Mouse (Mus musculus) stomach, embryonic 16.5 days (tissue): ENCODE results near the gene Grm5. TPM values are rescaled to one million over a fixed set of nuclear protein-coding genes. Genes with fewer than 3 reads are reported as not detected.

Source experiments
- ATAC-seq: fragments of 200-750 bp; cut with Nextera tagmentation; 2 replicates; pipeline ENCODE4 v1.8.0; 2017; ENCODE audit warnings: moderate number of reproducible peaks, moderate TSS enrichment; ENCODE audit not compliant: insufficient read depth, low FRiP score
- H3K27ac ChIP-seq: fragments of 300-500 bp; sonication (generic); 2 replicates; pipeline ENCODE4 v1.5.1; 2014; ENCODE audit warnings: low read length
- H3K27me3 ChIP-seq: fragments of 300-500 bp; sonication (generic); 2 replicates; pipeline ENCODE4 v1.6.1; 2014; ENCODE audit warnings: low read length, control low read depth, mixed read lengths; ENCODE audit not compliant: control insufficient read depth, insufficient read depth
- H3K36me3 ChIP-seq: fragments of 300-500 bp; sonication (generic); 2 replicates; pipeline ENCODE4 v1.6.1; 2014; ENCODE audit warnings: low read length; ENCODE audit not compliant: control insufficient read depth, insufficient read depth
- H3K4me1 ChIP-seq: fragments of 300-500 bp; sonication (generic); 2 replicates; pipeline ENCODE4 v1.6.1; 2014; ENCODE audit warnings: low read length, control low read depth, mixed read lengths; ENCODE audit not compliant: control insufficient read depth, insufficient read depth
- H3K4me2 ChIP-seq: fragments of 300-500 bp; sonication (generic); 2 replicates; pipeline ENCODE4 v1.6.1; 2014; ENCODE audit warnings: low read depth, low read length, mixed read lengths
- H3K4me3 ChIP-seq: fragments of 300-500 bp; sonication (generic); replicated peaks from 2 replicates; pipeline ENCODE4 v1.5.1; 2014; ENCODE audit warnings: mild to moderate bottlenecking, low read length
- H3K9ac ChIP-seq: fragments of 300-500 bp; sonication (generic); 2 replicates; pipeline ENCODE4 v1.6.1; 2014; ENCODE audit warnings: low read length
- H3K9me3 ChIP-seq: fragments of 300-500 bp; sonication (generic); replicated peaks from 2 replicates; pipeline ENCODE4 v1.6.1; 2016; ENCODE audit warnings: low read length, control low read depth; ENCODE audit not compliant: control insufficient read depth
- WGBS: fragments of 180-500 bp; shearing (Covaris S2); extraction: QIAGEN DNeasy Blood & Tissue Kit; methylation state at CpG from one replicate; pipeline ENCODE4 v1.1.7; 2014; 5-methylcytosine and 5-hydroxymethylcytosine counted together
- polyA plus RNA-seq: library from polyadenylated mRNA; unstranded; fragments of >200 nt; fragmentation: Nextera tagmentation; extraction: Ambion mirVana; gene quantifications from 2 replicates; pipeline ENCODE4 v1.2.1, GENCODE M21; 2015

The Grm5 gene
- polyA plus RNA-seq, 1 experiment from 2014 or later, result 0.04 TPM

GRCm38 (mm10) chr7:87793896-87794295 is 209.9 kb downstream of the Grm5 start:
- Histone ChIP-seq H3K9me3 (no peaks in the 10 kb centered on the region), H3K4me1 (no peaks in the 10 kb centered on the region), H3K27me3 (no peaks in the 10 kb centered on the region), H3K27ac (no peak overlapping the region), H3K9ac (no peak overlapping the region), H3K4me2 (no peak overlapping the region), H3K36me3 (no peaks in the 10 kb centered on the region), H3K4me3 (no peak overlapping the region)
- 67% methylated on average over 4 of the region's 4 CpGs for WGBS
- ATAC-seq, result no peak

GRCm38 (mm10) chr7:87824898-87825297 is 240.9 kb downstream of the Grm5 start:
- no peak overlapping the region for H3K27ac ChIP-seq
- H3K36me3 ChIP-seq, result no peaks in the 10 kb centered on the region
- no peaks in the 10 kb centered on the region for H3K27me3 ChIP-seq
- no peak overlapping the region for H3K9ac ChIP-seq
- WGBS, result 58% methylated on average over 1 of the region's 1 CpGs
- no peak overlapping the region for H3K4me2 ChIP-seq
- no peak overlapping the region for H3K4me3 ChIP-seq
- no peak for ATAC-seq
- H3K9me3 ChIP-seq, result no peaks in the 10 kb centered on the region
- no peaks in the 10 kb centered on the region for H3K4me1 ChIP-seq

GRCm38 (mm10) chr7:87834669-87835068 is 250.7 kb downstream of the Grm5 start:
- Histone ChIP-seq H3K27ac (no peak overlapping the region), H3K4me2 (no peak overlapping the region), H3K4me1 (no peaks in the 10 kb centered on the region), H3K4me3 (no peak overlapping the region), H3K9me3 (no peaks in the 10 kb centered on the region), H3K36me3 (no peaks in the 10 kb centered on the region), H3K9ac (no peak overlapping the region), H3K27me3 (no peaks in the 10 kb centered on the region)
- WGBS, result 65% methylated on average over 4 of the region's 4 CpGs
- no peak for ATAC-seq

- H3K36me3 ChIP-seq, result no peaks in the 10 kb centered on the region
- H3K9me3 ChIP-seq, result no peaks in the 10 kb centered on the region
- no peak overlapping the region for H3K4me3 ChIP-seq
- 77% methylated on average over 1 of the region's 1 CpGs for WGBS
- ATAC-seq, result no peak
- no peak overlapping the region for H3K27ac ChIP-seq
- no peak overlapping the region for H3K9ac ChIP-seq
- no peak overlapping the region for H3K4me2 ChIP-seq
- H3K4me1 ChIP-seq, result no peaks in the 10 kb centered on the region
- no peaks in the 10 kb centered on the region for H3K27me3 ChIP-seq
Observed at GRCm38 (mm10) chr7:87838579-87838978, 254.6 kb downstream of the Grm5 start.

- H3K4me2 ChIP-seq, result no peak overlapping the region
- no peak overlapping the region for H3K4me3 ChIP-seq
- no peaks in the 10 kb centered on the region for H3K27me3 ChIP-seq
- no peak overlapping the region for H3K27ac ChIP-seq
- no peaks in the 10 kb centered on the region for H3K36me3 ChIP-seq
- no peak for ATAC-seq
- H3K9ac ChIP-seq, result no peak overlapping the region
- H3K9me3 ChIP-seq, result no peaks in the 10 kb centered on the region
- H3K4me1 ChIP-seq, result no peaks in the 10 kb centered on the region
Observed at GRCm38 (mm10) chr7:87843496-87843895, 259.5 kb downstream of the Grm5 start.

- H3K9ac ChIP-seq, result no peak overlapping the region
- H3K4me3 ChIP-seq, result no peak overlapping the region
- no peaks in the 10 kb centered on the region for H3K4me1 ChIP-seq
- no peak for ATAC-seq
- H3K9me3 ChIP-seq, result no peaks in the 10 kb centered on the region
- H3K36me3 ChIP-seq, result no peaks in the 10 kb centered on the region
- no peak overlapping the region for H3K4me2 ChIP-seq
- H3K27me3 ChIP-seq, result no peaks in the 10 kb centered on the region
- no peak overlapping the region for H3K27ac ChIP-seq
Observed at GRCm38 (mm10) chr7:87846082-87846481, 262.1 kb downstream of the Grm5 start.

- Histone ChIP-seq H3K4me1 (no peaks in the 10 kb centered on the region), H3K36me3 (no peaks in the 10 kb centered on the region), H3K27ac (no peak overlapping the region), H3K4me2 (no peak overlapping the region), H3K9ac (no peak overlapping the region), H3K27me3 (no peaks in the 10 kb centered on the region), H3K4me3 (no peak overlapping the region), H3K9me3 (no peaks in the 10 kb centered on the region)
- WGBS, result 62% methylated on average over 5 of the region's 5 CpGs
- no peak for ATAC-seq
Observed at GRCm38 (mm10) chr7:87925956-87926355, 342.0 kb downstream of the Grm5 start.

GRCm38 (mm10) chr7:87937415-87937814 is 353.4 kb downstream of the Grm5 start:
- no peaks in the 10 kb centered on the region for H3K9me3 ChIP-seq
- ATAC-seq, result no peak
- H3K9ac ChIP-seq, result no peak overlapping the region
- H3K4me3 ChIP-seq, result no peak overlapping the region
- 74% methylated on average over 1 of the region's 1 CpGs for WGBS
- no peaks in the 10 kb centered on the region for H3K36me3 ChIP-seq
- no peak overlapping the region for H3K27ac ChIP-seq
- no peaks in the 10 kb centered on the region for H3K4me1 ChIP-seq
- no peaks in the 10 kb centered on the region for H3K27me3 ChIP-seq
- H3K4me2 ChIP-seq, result no peak overlapping the region

- Histone ChIP-seq H3K9ac (no peak overlapping the region), H3K9me3 (no peaks in the 10 kb centered on the region), H3K27ac (no peak overlapping the region), H3K4me3 (no peak overlapping the region), H3K36me3 (no peaks in the 10 kb centered on the region), H3K27me3 (no peaks in the 10 kb centered on the region), H3K4me2 (no peak overlapping the region), H3K4me1 (no peaks in the 10 kb centered on the region)
- ATAC-seq, result no peak
- 22% methylated on average over 5 of the region's 5 CpGs for WGBS
Observed at GRCm38 (mm10) chr7:87938265-87938664, 354.3 kb downstream of the Grm5 start.

GRCm38 (mm10) chr7:87950205-87950604 is 366.2 kb downstream of the Grm5 start:
- 93% methylated on average over 1 of the region's 1 CpGs for WGBS
- H3K27ac ChIP-seq, result no peak overlapping the region

More at GRCm38 (mm10) chr7:87950205-87950604, 366.2 kb downstream of the Grm5 start:
- no peak for ATAC-seq
- Histone ChIP-seq H3K27me3 (no peaks in the 10 kb centered on the region), H3K4me2 (no peak overlapping the region), H3K9ac (no peak overlapping the region), H3K4me3 (no peak overlapping the region), H3K4me1 (no peaks in the 10 kb centered on the region), H3K9me3 (no peaks in the 10 kb centered on the region), H3K36me3 (no peaks in the 10 kb centered on the region)
